Mouse (Mus musculus) stomach, embryonic 15.5 days (tissue): ENCODE results near the gene Gp6. TPM values are rescaled to one million over a fixed set of nuclear protein-coding genes. Genes with fewer than 3 reads are reported as not detected.

Experiments used
- ATAC-seq: fragments of 200-750 bp; cut with Nextera tagmentation; 2 replicates; pipeline ENCODE4 v1.8.0; 2017; ENCODE audit warnings: low read depth, moderate number of reproducible peaks, moderate TSS enrichment; ENCODE audit not compliant: insufficient read depth, low FRiP score
- H3K27ac ChIP-seq: fragments of 300-500 bp; sonication (generic); 2 replicates; pipeline ENCODE4 v1.5.1; 2015; ENCODE audit warnings: mild to moderate bottlenecking, inconsistent platforms
- H3K27me3 ChIP-seq: fragments of 300-500 bp; sonication (generic); replicated peaks from 2 replicates; pipeline ENCODE4 v1.6.1; 2015; ENCODE audit warnings: inconsistent platforms
- H3K36me3 ChIP-seq: fragments of 300-500 bp; sonication (generic); 2 replicates; pipeline ENCODE4 v1.6.1; 2015; ENCODE audit warnings: inconsistent platforms
- H3K4me1 ChIP-seq: fragments of 300-500 bp; sonication (generic); 2 replicates; pipeline ENCODE4 v1.6.1; 2015; ENCODE audit warnings: inconsistent platforms
- H3K4me2 ChIP-seq: fragments of 300-500 bp; sonication (generic); 2 replicates; pipeline ENCODE4 v1.6.1; 2015; ENCODE audit warnings: mild to moderate bottlenecking, inconsistent platforms
- H3K4me3 ChIP-seq: fragments of 300-500 bp; sonication (generic); replicated peaks from 2 replicates; pipeline ENCODE4 v1.5.1; 2015; ENCODE audit warnings: inconsistent platforms
- H3K9ac ChIP-seq: fragments of 300-500 bp; sonication (generic); 2 replicates; pipeline ENCODE4 v1.6.1; 2015; ENCODE audit warnings: inconsistent platforms
- H3K9me3 ChIP-seq: fragments of 300-500 bp; sonication (generic); 2 replicates; pipeline ENCODE4 v1.6.1; 2016; ENCODE audit warnings: inconsistent platforms
- WGBS: fragments of 180-500 bp; shearing (Covaris S2); methylation state at CpG from one replicate; pipeline ENCODE4 v1.1.7; 2015; 5-methylcytosine and 5-hydroxymethylcytosine counted together
- microRNA-seq: library from miRNA; unstranded; fragments of <30 nt; microRNA quantifications from one replicate; pipeline ENCODE4, GENCODE M21; 2016
- polyA plus RNA-seq: library from polyadenylated mRNA; unstranded; fragments of >200 nt; fragmentation: Nextera tagmentation; extraction: Ambion mirVana; gene quantifications from 2 replicates; pipeline ENCODE4 v1.2.1, GENCODE M21; 2015

Gp6 gene
- polyA plus RNA-seq, 1 experiment from 2014 or later = 0.22 TPM

GRCm38 (mm10) chr7:4373521-4373920, 24.0 kb downstream of the Gp6 start:
- Histone ChIP-seq H3K9me3 (no peaks in the 10 kb centered on the region), H3K27ac (no peak overlapping the region), H3K4me3 (no peak overlapping the region), H3K4me2 (no peak overlapping the region), H3K27me3 (no peaks in the 10 kb centered on the region), H3K36me3 (no peaks in the 10 kb centered on the region), H3K9ac (no peak overlapping the region), H3K4me1 (no peaks in the 10 kb centered on the region)
- ATAC-seq = no peak
- 75% methylated on average over 7 of the region's 7 CpGs for WGBS

DNA sequence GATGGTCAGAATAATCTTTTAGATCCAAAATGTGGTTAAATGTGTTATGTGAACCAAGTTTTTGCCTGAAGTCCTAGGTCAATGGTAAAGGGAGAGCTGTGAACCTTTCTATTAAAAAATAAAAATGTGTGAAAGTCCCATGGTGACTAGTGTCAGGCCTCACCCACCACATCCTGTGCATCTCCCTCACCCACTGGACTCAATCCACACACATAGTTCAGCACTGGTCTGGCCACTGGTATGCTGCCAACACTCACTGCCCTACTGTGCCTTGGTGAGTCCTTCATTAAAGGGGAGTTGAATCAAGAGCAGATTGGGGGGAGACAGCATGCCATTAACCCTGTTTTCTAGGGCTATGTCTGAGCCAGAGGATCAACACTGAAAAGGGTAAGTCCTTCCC, 60.0 kb downstream of the Gp6 start, which contains the start of gene Ncr1:
Gene Ncr1, plus strand, starts transcription at position 216 of the 400 bp plus-strand sequence.
- no peaks in the 10 kb centered on the region for H3K36me3 ChIP-seq
- no peak within 1 kb of the TSS for H3K27ac ChIP-seq
- no peaks in the 10 kb centered on the region for H3K4me1 ChIP-seq
- no peak within 1 kb of the TSS for H3K4me2 ChIP-seq
- no peak for ATAC-seq
- no peak within 1 kb of the TSS for H3K9ac ChIP-seq
- no peaks in the 10 kb centered on the region for H3K27me3 ChIP-seq
- no peak within 1 kb of the TSS for H3K4me3 ChIP-seq
- H3K9me3 ChIP-seq = no peaks in the 10 kb centered on the region

DNA sequence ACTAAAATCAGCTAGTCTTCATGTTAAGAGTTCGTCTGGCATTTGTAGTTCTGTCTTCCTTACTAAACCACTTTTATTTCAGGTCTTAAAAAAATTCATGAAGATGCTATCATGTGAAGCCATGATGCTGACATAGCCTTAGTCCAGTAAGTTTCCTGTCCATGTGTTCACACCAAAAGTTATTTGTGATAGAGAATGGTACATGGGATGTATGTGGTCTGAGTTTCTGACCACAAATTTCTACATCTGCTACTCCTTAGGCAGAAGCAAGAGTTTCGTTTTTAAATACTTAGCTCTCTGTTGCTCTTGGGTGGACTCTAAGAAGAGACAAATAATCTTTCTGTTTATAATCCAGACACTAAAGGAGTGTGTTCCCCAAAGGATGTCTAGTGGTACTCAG, 74.2 kb downstream of the Gp6 start:
- no peak overlapping the region for H3K9ac ChIP-seq
- 60% methylated on average over 2 of the region's 2 CpGs for WGBS
- no peak overlapping the region for H3K4me3 ChIP-seq
- no peak overlapping the region for H3K27ac ChIP-seq
- H3K36me3 ChIP-seq = no peaks in the 10 kb centered on the region
- ATAC-seq = no peak
- no peaks in the 10 kb centered on the region for H3K27me3 ChIP-seq
- no peaks in the 10 kb centered on the region for H3K9me3 ChIP-seq
- H3K4me1 ChIP-seq = no peaks in the 10 kb centered on the region
- no peak overlapping the region for H3K4me2 ChIP-seq

Small RNA genes lying within 50 kb of the gene (microRNA-seq; reads per million reads assigned to microRNA genes)
- gene Gm24605 (not detected), gene Gm24752 (not detected), gene Gm25349 (not detected)

Other genes starting within 250 kb of the Gp6 start
- gene Leng9, start 247.4 kb downstream of the Gp6 start, polyA plus RNA-seq = 4.6 and 4.8 TPM in 2 replicates
- gene Cdc42ep5, start 232.9 kb downstream of the Gp6 start, polyA plus RNA-seq = 67.0 and 73.0 TPM in 2 replicates
- gene Lilra5, start 160.0 kb downstream of the Gp6 start, polyA plus RNA-seq = 0.08 and 0.15 TPM in 2 replicates
- gene Ncr1, start 60.0 kb downstream of the Gp6 start, polyA plus RNA-seq = 0.12 TPM in 1 of 2 replicates, not detected in the other
- gene Rdh13, start 47.9 kb upstream of the Gp6 start, polyA plus RNA-seq = 27.2 and 27.7 TPM in 2 replicates
- 10.0 and 11.1 TPM in 2 replicates for gene Eps8l1, start 62.9 kb upstream of the Gp6 start, polyA plus RNA-seq
- 51.7 and 53.6 TPM in 2 replicates for gene Ppp1r12c, start 103.9 kb upstream of the Gp6 start, polyA plus RNA-seq
- gene Tnnt1, start 118.6 kb upstream of the Gp6 start, polyA plus RNA-seq = 25.5 and 33.1 TPM in 2 replicates
- 5.4 and 6.4 TPM in 2 replicates for gene Tnni3, start 126.5 kb upstream of the Gp6 start, polyA plus RNA-seq
- 1.3 and 1.7 TPM in 2 replicates for gene Dnaaf3, start 134.7 kb upstream of the Gp6 start, polyA plus RNA-seq
- 7.4 and 7.9 TPM in 2 replicates for gene Syt5, start 149.8 kb upstream of the Gp6 start, polyA plus RNA-seq
- 0.80 and 0.89 TPM in 2 replicates for gene Ptprh, start 206.3 kb upstream of the Gp6 start, polyA plus RNA-seq
- 2.4 and 4.8 TPM in 2 replicates for gene Tmem86b, start 233.7 kb upstream of the Gp6 start, polyA plus RNA-seq